Mouse (Mus musculus) frontal cortex, postnatal 36 days (tissue): Measurements from ENCODE around the gene Cdkn2a.

Experiments
- DNase-seq, 2 experiments: peaks; one replicate each; pipeline ENCODE4 v3.0.0; 2022; ENCODE audit warnings: low spot score in 2 of 2

The Cdkn2a gene

DNA sequence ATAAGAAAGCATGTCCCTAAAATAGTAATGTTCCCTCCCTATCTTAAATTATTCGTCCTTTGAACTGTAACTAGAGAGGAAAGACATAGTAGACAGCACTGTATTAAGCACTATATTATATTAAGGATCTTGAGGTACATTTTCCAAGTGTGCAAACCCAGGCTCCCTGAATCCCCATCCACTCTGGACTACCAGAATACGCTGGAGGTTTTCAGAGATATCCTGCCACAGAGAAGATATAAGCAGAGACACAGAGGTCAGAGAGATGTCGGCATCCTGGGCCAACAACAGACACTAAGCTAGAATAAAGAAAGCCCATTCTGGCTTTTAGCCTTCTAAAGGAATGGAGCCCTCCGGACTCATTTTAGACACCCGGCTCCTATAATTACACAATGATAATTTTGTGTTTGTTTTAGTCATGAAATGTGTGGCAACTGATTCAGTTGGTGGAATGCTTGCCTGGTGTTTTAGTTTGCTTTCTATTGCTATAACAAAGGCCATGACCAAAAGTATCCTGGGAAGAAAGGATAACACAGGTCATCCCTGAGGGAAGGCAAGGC, 17.0 kb downstream of the Cdkn2a start:
- DNase-seq: no peak

DNA sequence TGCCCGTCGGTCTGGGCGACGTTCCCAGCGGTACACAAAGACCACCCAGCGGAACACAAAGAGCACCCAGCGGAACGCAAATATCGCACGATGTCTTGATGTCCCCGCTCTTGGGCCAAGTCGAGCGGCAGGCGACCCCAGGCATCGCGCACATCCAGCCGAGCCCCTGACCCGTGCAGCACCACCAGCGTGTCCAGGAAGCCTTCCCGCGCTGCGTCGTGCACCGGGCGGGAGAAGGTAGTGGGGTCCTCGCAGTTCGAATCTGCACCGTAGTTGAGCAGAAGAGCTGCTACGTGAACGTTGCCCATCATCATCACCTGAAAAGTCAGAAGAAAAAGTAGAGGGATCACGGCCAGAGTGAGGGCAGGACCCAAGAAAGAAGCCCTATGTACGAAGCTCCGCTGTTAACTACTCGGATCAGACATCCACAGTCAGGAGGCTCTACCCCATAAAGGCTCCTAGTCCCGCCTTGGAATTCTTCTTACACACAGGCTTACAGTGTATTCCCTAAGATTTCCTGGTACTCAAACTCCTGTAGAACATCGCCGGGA, 17.7 kb downstream of the Cdkn2a start:
- DNase-seq: no peak

- DNase-seq: no peak
These were observed 18.5 kb downstream of the Cdkn2a start for GRCm38 (mm10) chr4:89275811-89276584.

DNA sequence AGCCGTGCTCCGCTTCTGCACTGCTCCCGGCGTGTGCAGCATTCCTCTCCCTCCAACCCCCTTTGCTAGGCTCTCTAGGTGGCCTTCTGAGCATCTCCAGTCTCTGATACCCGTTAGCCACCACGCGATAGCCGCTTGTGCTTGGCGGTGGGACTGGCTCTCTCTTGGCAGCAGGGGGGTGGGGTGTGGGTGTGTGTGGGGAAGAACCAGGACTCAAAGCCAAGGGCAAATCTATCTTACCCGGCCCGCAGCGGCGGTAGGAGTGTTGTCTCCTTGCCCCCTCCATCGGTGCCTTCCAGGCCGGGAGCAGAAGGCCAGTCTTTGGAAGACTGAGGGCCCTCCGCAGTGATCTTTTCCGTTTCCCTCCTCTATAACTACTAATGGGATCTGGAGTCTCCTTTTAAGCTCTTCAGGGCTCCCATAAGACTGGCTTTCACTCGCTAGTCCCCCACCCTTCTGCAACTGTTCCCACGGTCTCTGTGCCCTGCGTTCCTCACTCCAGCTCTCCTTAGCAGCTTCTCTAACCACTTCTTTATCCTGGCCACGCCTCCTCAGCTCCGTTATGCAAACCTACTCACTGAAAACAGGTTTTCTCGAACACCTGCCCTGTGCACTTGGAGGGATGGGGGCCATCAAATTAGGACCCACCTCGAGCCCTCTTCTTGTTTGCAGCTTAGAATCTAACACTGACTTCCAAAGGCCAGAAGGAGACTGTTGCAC, 19.5 kb downstream of the Cdkn2a start:
- no peak for DNase-seq

GRCm38 (mm10) chr4:89274006-89274405, 20.4 kb downstream of the Cdkn2a start:
- no peak for DNase-seq

DNA sequence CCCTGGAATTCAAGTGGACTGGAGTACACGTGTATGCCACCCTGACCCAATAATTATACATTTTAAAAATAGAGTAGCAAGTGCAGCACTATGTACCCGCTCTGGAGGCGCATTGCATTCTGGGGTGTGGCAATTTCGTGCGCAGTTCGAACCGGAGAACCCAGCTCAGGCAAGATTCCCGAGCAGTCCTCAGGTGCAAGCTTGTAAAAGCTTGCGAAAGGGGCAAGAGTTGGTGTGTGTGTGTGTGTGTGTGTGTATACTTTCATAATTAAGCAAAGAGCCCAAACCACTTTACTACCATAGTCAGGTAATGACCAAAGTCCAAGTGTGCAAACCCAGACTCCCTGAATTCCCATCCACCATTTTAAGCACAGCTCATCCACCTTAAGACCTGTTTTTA, 20.9 kb downstream of the Cdkn2a start:
- DNase-seq: no peak

DNA sequence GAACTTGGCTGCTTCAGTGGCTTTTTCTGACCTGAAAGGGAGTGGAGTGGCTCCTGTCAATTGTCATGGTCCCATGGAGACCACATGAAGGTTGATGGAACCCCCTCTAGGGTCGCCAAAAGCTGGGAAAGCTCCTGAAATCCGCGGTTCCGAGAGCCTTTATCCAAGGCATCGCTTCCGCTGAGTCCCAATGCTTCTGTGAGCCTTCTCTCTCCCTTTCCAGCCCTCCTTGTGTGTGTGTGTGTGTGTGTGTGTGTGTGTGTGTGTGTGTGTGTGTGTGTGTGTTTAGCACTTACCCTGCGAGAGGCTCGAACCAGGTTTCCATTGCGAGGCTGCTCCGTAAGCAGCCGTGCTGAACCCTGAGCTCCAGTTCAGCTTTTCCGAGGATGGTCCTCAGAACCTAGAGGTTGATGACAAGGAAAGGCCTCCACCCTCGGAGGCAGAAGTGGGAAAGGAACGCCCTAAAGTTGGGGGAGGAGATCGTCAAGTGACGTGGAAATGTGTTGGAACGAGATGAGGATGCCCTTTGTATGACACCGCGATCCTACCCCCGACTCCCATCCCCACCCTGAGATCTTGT, 21.4 kb downstream of the Cdkn2a start:
- no peak for DNase-seq

GRCm38 (mm10) chr4:89272101-89272718, 22.2 kb downstream of the Cdkn2a start:
- DNase-seq: no peak

GRCm38 (mm10) chr4:89257768-89258167, 36.7 kb downstream of the Cdkn2a start:
- DNase-seq: no peak

GRCm38 (mm10) chr4:89234446-89234845, 60.0 kb downstream of the Cdkn2a start:
- no peak for DNase-seq
